Mouse (Mus musculus) spleen, postnatal 36 days (tissue): ENCODE results near the gene Tctn1.
A peak's percentile ranks its signal among the peaks of the same experiment; 100 is the strongest.

Experiments
- DNase-seq, 2 experiments: peaks; one replicate each; pipeline ENCODE4 v3.0.0; 2022; ENCODE audit warnings: low spot score in 2 of 2, mixed read lengths in 1 of 2

The Tctn1 gene

GRCm38 (mm10) chr5:122263933-122264905 lies at the start of gene Tctn1:
TSS of gene Tctn1 (minus strand) at chr5:122264460.
- DNase-seq: peak; percentile 91 to 93

GRCm38 (mm10) chr5:122312942-122313684 lies 48.9 kb upstream of the Tctn1 start:
- DNase-seq: no peak

- DNase-seq: no peak
These were observed 48.1 kb upstream of the Tctn1 start for GRCm38 (mm10) chr5:122312346-122312745.

GRCm38 (mm10) chr5:122311692-122312091 lies 47.4 kb upstream of the Tctn1 start:
- peak; percentile 32 to 35 for DNase-seq

- DNase-seq: peak; percentile 41 to 42
These were observed 46.4 kb upstream of the Tctn1 start for GRCm38 (mm10) chr5:122310699-122311098.

- DNase-seq: no peak
These were observed 42.3 kb upstream of the Tctn1 start for GRCm38 (mm10) chr5:122306536-122306935.

- no peak for DNase-seq
These were observed 41.2 kb upstream of the Tctn1 start for GRCm38 (mm10) chr5:122305472-122305871.

- no peak for DNase-seq
These were observed 40.3 kb upstream of the Tctn1 start for GRCm38 (mm10) chr5:122304541-122304940.

- no peak for DNase-seq
These were observed 39.7 kb upstream of the Tctn1 start for GRCm38 (mm10) chr5:122303937-122304336.

- DNase-seq: no peak
These were observed 38.8 kb upstream of the Tctn1 start for GRCm38 (mm10) chr5:122302810-122303745.

- no peak for DNase-seq
These were observed 35.8 kb upstream of the Tctn1 start for GRCm38 (mm10) chr5:122300071-122300518.

GRCm38 (mm10) chr5:122295113-122295935 lies 31.1 kb upstream of the Tctn1 start:
- DNase-seq: no peak

- no peak for DNase-seq
These were observed 30.0 kb upstream of the Tctn1 start for GRCm38 (mm10) chr5:122294219-122294735.

- no peak for DNase-seq
These were observed 28.9 kb upstream of the Tctn1 start for GRCm38 (mm10) chr5:122293131-122293530.

GRCm38 (mm10) chr5:122291553-122292339 lies 27.5 kb upstream of the Tctn1 start:
- no peak for DNase-seq

- DNase-seq: peak; percentile 48 to 56
These were observed 26.9 kb upstream of the Tctn1 start for GRCm38 (mm10) chr5:122291149-122291548.

- DNase-seq: no peak
These were observed 24.0 kb upstream of the Tctn1 start for GRCm38 (mm10) chr5:122288147-122288811.

- DNase-seq: no peak
These were observed 22.8 kb upstream of the Tctn1 start for GRCm38 (mm10) chr5:122287026-122287425.

- no peak for DNase-seq
These were observed 21.9 kb upstream of the Tctn1 start for GRCm38 (mm10) chr5:122286191-122286590.
